Comparison of ENCODE assay signal across 14 mouse cellular contexts in genomic region chr19:21623410-21624147, GRCm38 (mm10). TPM values are rescaled to one million over a fixed set of nuclear protein-coding genes. Genes with fewer than 3 reads are reported as not detected.
A peak's percentile ranks its signal among the peaks of the same experiment; 100 is the strongest.
DNase-seq lines count a peak whose midpoint lies in the region; ATAC-seq and TF ChIP-seq lines count a peak whose summit lies in the region.
"Had no signal": no experiment of that assay in that cellular context is flagged by ENCODE, and none has a peak within 500 bp of the region (broad histone marks: within the 10 kb centered on the region; RNA-seq: fewer than 3 reads in every experiment).

No protein-coding gene starts in this region.

- no peak overlapping the region for H3K4me2 ChIP-seq in midbrain, postnatal 0 days (ENCODE audit: low read depth, low read length, poor library complexity, severe bottlenecking)
- H3K4me2 ChIP-seq: hindbrain, embryonic 12.5 days; lung, embryonic 14.5 days; midbrain, embryonic 15.5 days; neural tube, embryonic 15.5 days had no signal

- no peaks in the 10 kb centered on the region for H3K9me3 ChIP-seq in midbrain, postnatal 0 days (ENCODE audit: low read length)
- no peaks in the 10 kb centered on the region for H3K9me3 ChIP-seq in midbrain, embryonic 10.5 days (replicated peaks)
- H3K9me3 ChIP-seq: hindbrain, embryonic 12.5 days; midbrain, embryonic 15.5 days; neural tube, embryonic 15.5 days had no signal

- H3K27me3 ChIP-seq in midbrain, postnatal 0 days (ENCODE audit: insufficient read depth, low read length): no peaks in the 10 kb centered on the region
- H3K27me3 ChIP-seq in midbrain, embryonic 10.5 days (ENCODE audit: low read depth, poor library complexity, severe bottlenecking): no peaks in the 10 kb centered on the region
- H3K27me3 ChIP-seq: hindbrain, embryonic 12.5 days; midbrain, embryonic 15.5 days; neural tube, embryonic 15.5 days had no signal

- intact Hi-C loops in gastrocnemius, adult 2 months (cut with DNase I): no loop called here

- 76% methylated on average over 3 of the region's 3 CpGs for WGBS in midbrain, postnatal 0 days
- 91% methylated on average over 3 of the region's 3 CpGs for WGBS in midbrain, embryonic 10.5 days

- DNase-seq in cerebellum, postnatal 10 days: peak; percentile 64 to 75
- no peak for DNase-seq in cerebellum, adult 8-10 months
- peak; percentile 16 for DNase-seq in midbrain, postnatal 0 days (ENCODE audit: low spot score)
- DNase-seq in midbrain, embryonic 10.5 days (ENCODE audit: low spot score): no peak
- no peak for DNase-seq in retina, embryonic 14.5 days (ENCODE audit: low spot score)
- no peak for DNase-seq in gastrocnemius, adult 2 months
- DNase-seq: cerebellum, adult 9-10 months; lung, embryonic 14.5 days; right cerebral cortex, postnatal 4 days had no signal

- no peak for TF ChIP-seq CTCF in midbrain, postnatal 0 days (IDR thresholded peaks at IDR 0.05)
- no peak for TF ChIP-seq CTCF in gastrocnemius, adult 2 months (IDR thresholded peaks at IDR 0.05)

- no peak overlapping the region for H3K9ac ChIP-seq in midbrain, postnatal 0 days (replicated peaks; ENCODE audit: low read length, poor library complexity, severe bottlenecking)
- H3K9ac ChIP-seq: hindbrain, embryonic 12.5 days; lung, embryonic 14.5 days; midbrain, embryonic 15.5 days; neural tube, embryonic 15.5 days had no signal

- no peaks in the 10 kb centered on the region for H3K4me1 ChIP-seq in midbrain, postnatal 0 days (ENCODE audit: insufficient read depth, low read length)
- no peaks in the 10 kb centered on the region for H3K4me1 ChIP-seq in midbrain, embryonic 10.5 days
- H3K4me1 ChIP-seq: hindbrain, embryonic 12.5 days; midbrain, embryonic 15.5 days; neural tube, embryonic 15.5 days had no signal

- ATAC-seq in midbrain, postnatal 0 days (ENCODE audit: low FRiP score): no peak
- peak; percentile 96 for ATAC-seq in common myeloid progenitor, adult 5-6 weeks (replicated peaks; ENCODE audit: low read depth, poor library complexity, severe bottlenecking)
- ATAC-seq in neutrophil, adult 5-6 weeks (ENCODE audit: extremely low read depth, insufficient number of reproducible peaks, low FRiP score, poor library complexity, severe bottlenecking): peak; percentile 76; the same call in 1 of the 2 replicates
- ATAC-seq: midbrain, embryonic 15.5 days had no signal

- no peaks in the 10 kb centered on the region for H3K36me3 ChIP-seq in midbrain, postnatal 0 days (ENCODE audit: insufficient read depth, low read length)
- H3K36me3 ChIP-seq in midbrain, embryonic 10.5 days: no peaks in the 10 kb centered on the region
- H3K36me3 ChIP-seq: hindbrain, embryonic 12.5 days; midbrain, embryonic 15.5 days; neural tube, embryonic 15.5 days had no signal

- H3K27ac ChIP-seq in midbrain, postnatal 0 days (ENCODE audit: low read depth, low read length): no peak overlapping the region
- H3K27ac ChIP-seq in midbrain, embryonic 10.5 days (replicated peaks): no peak overlapping the region
- H3K27ac ChIP-seq in gastrocnemius, adult 2 months: no peak overlapping the region
- H3K27ac ChIP-seq: hindbrain, embryonic 12.5 days; midbrain, embryonic 15.5 days; neural tube, embryonic 15.5 days had no signal

- H3K4me3 ChIP-seq in midbrain, postnatal 0 days (ENCODE audit: low read depth, low read length): no peak overlapping the region
- no peak overlapping the region for H3K4me3 ChIP-seq in midbrain, embryonic 10.5 days
- no peak overlapping the region for H3K4me3 ChIP-seq in gastrocnemius, adult 2 months
- H3K4me3 ChIP-seq: hindbrain, embryonic 12.5 days; midbrain, embryonic 15.5 days; neural tube, embryonic 15.5 days had no signal

RNA-seq across cellular contexts. Expression of gene 1110059E24Rik, which starts 29.2 kb away (rescaled TPM):
- 26.3 and 30.5 TPM in 2 replicates for total RNA-seq in midbrain, postnatal 0 days (2014; rRNA removed)
- 56.6 and 60.8 TPM in 2 replicates for polyA plus RNA-seq in midbrain, postnatal 0 days (2015; fragmentation: Nextera tagmentation; extraction: Ambion mirVana)
- 78.9 and 79.2 TPM in 2 replicates for polyA plus RNA-seq in midbrain, embryonic 10.5 days (2016; fragmentation: Nextera tagmentation; extraction: Ambion mirVana)
- total RNA-seq in common myeloid progenitor, adult 5-6 weeks (2017): 64.8 and 66.7 TPM in 2 replicates
- 116 and 172 TPM in 2 replicates for total RNA-seq in neutrophil, adult 5-6 weeks (2017)
- 1 to 10 TPM; 7.1 to 9.1 TPM for total RNA-seq in gastrocnemius, adult 2 months (2021)

RNA-seq across cellular contexts. Expression of gene Abhd17b, which starts 29.4 kb away (rescaled TPM):
- total RNA-seq in midbrain, postnatal 0 days (2014; rRNA removed): 63.4 and 64.0 TPM in 2 replicates
- 44.4 and 49.0 TPM in 2 replicates for polyA plus RNA-seq in midbrain, postnatal 0 days (2015; fragmentation: Nextera tagmentation; extraction: Ambion mirVana)
- polyA plus RNA-seq in midbrain, embryonic 10.5 days (2016; fragmentation: Nextera tagmentation; extraction: Ambion mirVana): 36.4 and 38.2 TPM in 2 replicates
- total RNA-seq in common myeloid progenitor, adult 5-6 weeks (2017): 47.5 and 60.2 TPM in 2 replicates
- 110 and 128 TPM in 2 replicates for total RNA-seq in neutrophil, adult 5-6 weeks (2017)
- 10 to 100 TPM; 20.0 to 20.3 TPM for total RNA-seq in gastrocnemius, adult 2 months (2021)

Comparison
In these comparisons a context has a peak if more than half of its experiments do, and no peak if none do; other contexts are left out.
1. DNase-seq: peak in cerebellum, postnatal 10 days (2 of 2) and midbrain, postnatal 0 days (single experiment); none in cerebellum, adult 8-10 months (single experiment), midbrain, embryonic 10.5 days (single experiment), retina, embryonic 14.5 days (single experiment) and gastrocnemius, adult 2 months (single experiment).